Comparison of ENCODE assay signal across 13 mouse cellular contexts in genomic region chr19:47492422-47492821, GRCm38 (mm10). TPM values are rescaled to one million over a fixed set of nuclear protein-coding genes. Genes with fewer than 3 reads are reported as not detected.
DNase-seq lines count a peak whose midpoint lies in the region; ATAC-seq and TF ChIP-seq lines count a peak whose summit lies in the region.
"Had no signal": no experiment of that assay in that cellular context is flagged by ENCODE, and none has a peak within 500 bp of the region (broad histone marks: within the 10 kb centered on the region; RNA-seq: fewer than 3 reads in every experiment).

No protein-coding gene starts in this region.

- 90% methylated on average over 6 of the region's 6 CpGs for WGBS in heart, embryonic 12.5 days
- 23% methylated on average over 6 of the region's 6 CpGs for WGBS in midbrain, embryonic 13.5 days

- H3K27ac ChIP-seq in heart, embryonic 12.5 days (ENCODE audit: poor library complexity, severe bottlenecking): no peak overlapping the region
- H3K27ac ChIP-seq in ES-Bruce4 (ENCODE audit: insufficient read depth, low read length): peak overlapping the region; percentile 26
- peak overlapping the region; percentile 72 for H3K27ac ChIP-seq in embryonic fibroblast, embryonic 13.5 days (ENCODE audit: insufficient read depth, low read length)
- peak overlapping the region; percentile 77 for H3K27ac ChIP-seq in midbrain, embryonic 13.5 days
- H3K27ac ChIP-seq: heart, embryonic 15.5 days; kidney, postnatal 0 days had no signal

- peaks cover 2% of the 10 kb centered on the region; the same call in 1 of the 2 replicates for H3K9me3 ChIP-seq in heart, embryonic 12.5 days (replicated peaks)
- no peaks in the 10 kb centered on the region for H3K9me3 ChIP-seq in ES-Bruce4 (replicated peaks; ENCODE audit: control insufficient read depth, insufficient read depth, low read length, poor library complexity, severe bottlenecking)
- no peaks in the 10 kb centered on the region for H3K9me3 ChIP-seq in midbrain, embryonic 13.5 days
- H3K9me3 ChIP-seq: heart, embryonic 15.5 days had no signal

- TF ChIP-seq EP300 in ES-Bruce4 (IDR thresholded peaks at IDR 0.05; ENCODE audit: insufficient read depth, low read depth, low read length): no peak

- no peak for ATAC-seq in heart, embryonic 12.5 days (ENCODE audit: insufficient number of reproducible peaks, low FRiP score)
- no peak for ATAC-seq in midbrain, embryonic 13.5 days

- H3K9ac ChIP-seq in heart, embryonic 12.5 days: no peak overlapping the region
- no peak overlapping the region for H3K9ac ChIP-seq in ES-Bruce4 (ENCODE audit: low read depth, poor library complexity, severe bottlenecking)
- H3K9ac ChIP-seq in midbrain, embryonic 13.5 days (replicated peaks): no peak overlapping the region
- H3K9ac ChIP-seq: heart, embryonic 15.5 days had no signal

- H3K27me3 ChIP-seq in heart, embryonic 12.5 days (replicated peaks): no peaks in the 10 kb centered on the region
- H3K27me3 ChIP-seq in ES-Bruce4 (ENCODE audit: control insufficient read depth, insufficient read depth, low read length, poor library complexity, severe bottlenecking): no peaks in the 10 kb centered on the region
- H3K27me3 ChIP-seq in midbrain, embryonic 13.5 days: no peaks in the 10 kb centered on the region
- H3K27me3 ChIP-seq: heart, embryonic 15.5 days; neural tube, embryonic 12.5 days had no signal

- peak; percentile 67 for DNase-seq in heart, adult 11 months
- DNase-seq in spleen, postnatal 10 days (ENCODE audit: low spot score in 2 of 2): no peak
- DNase-seq in kidney, postnatal 14 days: no peak
- DNase-seq: cerebellum, postnatal 25 days; layer of hippocampus, postnatal 36 days; lung, adult 18-20 months had no signal

- no peak for TF ChIP-seq CTCF in ES-Bruce4 (IDR thresholded peaks at IDR 0.05; ENCODE audit: low read depth, low read length)
- TF ChIP-seq CTCF in embryonic fibroblast, embryonic 13.5 days (IDR thresholded peaks at IDR 0.05; ENCODE audit: borderline replicate concordance, insufficient read depth, low read length): no peak

- H3K4me2 ChIP-seq in heart, embryonic 12.5 days: no peak overlapping the region
- no peak overlapping the region for H3K4me2 ChIP-seq in midbrain, embryonic 13.5 days (replicated peaks)
- H3K4me2 ChIP-seq: heart, embryonic 15.5 days had no signal

- H3K4me1 ChIP-seq in heart, embryonic 12.5 days (replicated peaks): peaks cover 23% of the 10 kb centered on the region
- no peaks in the 10 kb centered on the region for H3K4me1 ChIP-seq in ES-Bruce4 (ENCODE audit: control insufficient read depth, insufficient read depth, low read length)
- H3K4me1 ChIP-seq in embryonic fibroblast, embryonic 13.5 days (ENCODE audit: control insufficient read depth, insufficient read depth, low read length): peaks cover 16% of the 10 kb centered on the region
- peaks cover 26% of the 10 kb centered on the region for H3K4me1 ChIP-seq in midbrain, embryonic 13.5 days (replicated peaks)

- H3K36me3 ChIP-seq in heart, embryonic 12.5 days: no peaks in the 10 kb centered on the region
- no peaks in the 10 kb centered on the region for H3K36me3 ChIP-seq in ES-Bruce4 (ENCODE audit: control insufficient read depth, insufficient read depth, low read length, poor library complexity, severe bottlenecking)
- H3K36me3 ChIP-seq in midbrain, embryonic 13.5 days: no peaks in the 10 kb centered on the region
- H3K36me3 ChIP-seq: heart, embryonic 15.5 days; neural tube, embryonic 12.5 days had no signal

- no peak overlapping the region for H3K4me3 ChIP-seq in heart, embryonic 12.5 days
- H3K4me3 ChIP-seq in ES-Bruce4 (ENCODE audit: low read depth, low read length): no peak overlapping the region
- no peak overlapping the region for H3K4me3 ChIP-seq in embryonic fibroblast, embryonic 13.5 days (ENCODE audit: insufficient read depth, low read length)
- no peak overlapping the region for H3K4me3 ChIP-seq in midbrain, embryonic 13.5 days (replicated peaks)
- H3K4me3 ChIP-seq: heart, embryonic 15.5 days; neural tube, embryonic 12.5 days had no signal

- no peak for TF ChIP-seq POLR2A in ES-Bruce4 (IDR thresholded peaks at IDR 0.05; ENCODE audit: insufficient read depth, low read length)
- no peak for TF ChIP-seq POLR2A in embryonic fibroblast, embryonic 13.5 days (IDR thresholded peaks at IDR 0.05; ENCODE audit: low read depth, low read length)

RNA-seq across cellular contexts. Expression of gene Sh3pxd2a, which starts 28.2 kb away (rescaled TPM):
- 6.2 TPM in 2 replicates for polyA plus RNA-seq in heart, embryonic 12.5 days (2016; fragmentation: Nextera tagmentation; extraction: Ambion mirVana)
- polyA plus RNA-seq in ES-Bruce4 (2011; ENCODE audit: insufficient read depth, insufficient read length, low read depth, missing spikeins): 47.6 and 51.9 TPM in 2 replicates
- 150 and 157 TPM in 2 replicates for polyA plus RNA-seq in embryonic fibroblast, embryonic 13.5 days (2011; ENCODE audit: insufficient read length, low read depth, missing spikeins)
- polyA plus RNA-seq in midbrain, embryonic 13.5 days (2015; fragmentation: Nextera tagmentation; extraction: Ambion mirVana): 2.0 and 2.2 TPM in 2 replicates

RNA-seq across cellular contexts. Expression of gene Stn1, which starts 44.9 kb away (rescaled TPM):
- polyA plus RNA-seq in heart, embryonic 12.5 days (2016; fragmentation: Nextera tagmentation; extraction: Ambion mirVana): 34.2 and 35.3 TPM in 2 replicates
- polyA plus RNA-seq in ES-Bruce4 (2011; ENCODE audit: insufficient read depth, insufficient read length, low read depth, missing spikeins): 41.4 and 44.9 TPM in 2 replicates
- 26.9 and 30.1 TPM in 2 replicates for polyA plus RNA-seq in embryonic fibroblast, embryonic 13.5 days (2011; ENCODE audit: insufficient read length, low read depth, missing spikeins)
- 30.2 and 36.3 TPM in 2 replicates for polyA plus RNA-seq in midbrain, embryonic 13.5 days (2015; fragmentation: Nextera tagmentation; extraction: Ambion mirVana)
